Mouse (Mus musculus) forebrain, postnatal 0 days (tissue): ENCODE measurements around the gene Atp8a2. TPM values are rescaled to one million over a fixed set of nuclear protein-coding genes. Genes with fewer than 3 reads are reported as not detected.
A peak's percentile ranks its signal among the peaks of the same experiment; 100 is the strongest.

Source experiments
- ATAC-seq: fragments of 200-750 bp; cut with Nextera tagmentation; 2 replicates; pipeline ENCODE4 v1.8.0; 2017; ENCODE audit warnings: mild to moderate bottlenecking, moderate library complexity
- DNase-seq: peaks from one replicate; pipeline ENCODE4 v3.0.0-alpha.2; 2015
- H3K27ac ChIP-seq: fragments of 300-500 bp; sonication (generic); 2 replicates; pipeline ENCODE4 v1.5.1; 2014; ENCODE audit warnings: low read depth, mild to moderate bottlenecking, antibody characterized with exemption, low read length, moderate library complexity, mixed read lengths
- H3K27me3 ChIP-seq: fragments of 300-500 bp; sonication (generic); 2 replicates; pipeline ENCODE4 v1.6.1; 2014; ENCODE audit warnings: mild to moderate bottlenecking, low read length, mixed read lengths; ENCODE audit not compliant: insufficient read depth
- H3K36me3 ChIP-seq: fragments of 300-500 bp; sonication (generic); 2 replicates; pipeline ENCODE4 v1.6.1; 2014; ENCODE audit warnings: mild to moderate bottlenecking, moderate library complexity; ENCODE audit not compliant: insufficient read depth
- H3K4me1 ChIP-seq: fragments of 300-500 bp; sonication (generic); 2 replicates; pipeline ENCODE4 v1.6.1; 2014; ENCODE audit warnings: antibody characterized with exemption; ENCODE audit not compliant: insufficient read depth
- H3K4me2 ChIP-seq: fragments of 300-500 bp; sonication (generic); 2 replicates; pipeline ENCODE4 v1.6.1; 2014; ENCODE audit warnings: low read depth, mild to moderate bottlenecking, moderate library complexity
- H3K4me3 ChIP-seq: fragments of 300-500 bp; sonication (generic); 2 replicates; pipeline ENCODE4 v1.5.1; 2014; ENCODE audit warnings: low read depth, low read length, mixed read lengths
- H3K9ac ChIP-seq: fragments of 300-500 bp; sonication (generic); 2 replicates; pipeline ENCODE4 v1.6.1; 2014; ENCODE audit warnings: mild to moderate bottlenecking
- H3K9me3 ChIP-seq: fragments of 300-500 bp; sonication (generic); 2 replicates; pipeline ENCODE4 v1.6.1; 2016; ENCODE audit warnings: low read length
- CTCF ChIP-seq: sonication (generic); IDR thresholded peaks from 2 replicates; pipeline ENCODE4 v1.5.1; 2016; ENCODE audit warnings: antibody characterized with exemption, control low read depth, low read depth
- WGBS: fragments of 180-500 bp; shearing (Covaris S2); extraction: QIAGEN DNeasy Blood & Tissue Kit; methylation state at CpG from one replicate; pipeline ENCODE4 v1.1.7; 2014; 5-methylcytosine and 5-hydroxymethylcytosine counted together
- polyA plus RNA-seq: library from polyadenylated mRNA; unstranded; fragments of >200 nt; fragmentation: Nextera tagmentation; extraction: Ambion mirVana; gene quantifications from 2 replicates; pipeline ENCODE4 v1.2.1, GENCODE M21; 2015
- total RNA-seq: library from RNA; depleted of rRNA; stranded (reverse); fragments of >200 nt; gene quantifications from 2 replicates; pipeline ENCODE4 v1.2.3, GENCODE M21; 2014

Gene Atp8a2
- total and polyA plus RNA-seq, 2 experiments from 2014 or later = 33.6 to 38.0 TPM

DNA sequence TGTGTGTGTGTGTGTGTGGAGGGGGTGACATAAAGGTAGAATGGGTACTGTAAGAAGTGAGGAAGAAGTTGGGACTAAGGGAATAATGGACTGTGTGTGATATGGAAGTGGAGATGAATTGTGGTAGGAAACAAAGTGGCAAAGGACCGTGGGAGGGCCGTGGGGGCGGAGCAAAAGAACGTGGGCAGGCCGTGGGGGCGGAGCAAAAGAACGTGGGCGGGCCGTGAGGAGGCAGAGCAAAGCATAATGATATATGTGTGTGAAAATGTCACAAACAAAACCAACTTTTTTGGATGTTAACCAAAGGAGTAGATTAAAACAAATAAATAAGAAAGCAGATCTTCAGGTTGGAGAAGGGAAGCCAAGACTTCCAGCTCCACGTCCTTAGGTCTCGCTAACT lies 44.6 kb downstream of the Atp8a2 start:
- no peaks in the 10 kb centered on the region for H3K27me3 ChIP-seq
- no peak overlapping the region for H3K4me2 ChIP-seq
- H3K4me1 ChIP-seq = no peaks in the 10 kb centered on the region
- H3K27ac ChIP-seq = no peak overlapping the region
- H3K4me3 ChIP-seq = no peak overlapping the region
- no peak overlapping the region for H3K9ac ChIP-seq
- TF ChIP-seq CTCF = no peak
- ATAC-seq (no peak), DNase-seq (no peak)
- H3K36me3 ChIP-seq = no peaks in the 10 kb centered on the region
- H3K9me3 ChIP-seq = no peaks in the 10 kb centered on the region
- 89% methylated on average over 11 of the region's 11 CpGs for WGBS

DNA sequence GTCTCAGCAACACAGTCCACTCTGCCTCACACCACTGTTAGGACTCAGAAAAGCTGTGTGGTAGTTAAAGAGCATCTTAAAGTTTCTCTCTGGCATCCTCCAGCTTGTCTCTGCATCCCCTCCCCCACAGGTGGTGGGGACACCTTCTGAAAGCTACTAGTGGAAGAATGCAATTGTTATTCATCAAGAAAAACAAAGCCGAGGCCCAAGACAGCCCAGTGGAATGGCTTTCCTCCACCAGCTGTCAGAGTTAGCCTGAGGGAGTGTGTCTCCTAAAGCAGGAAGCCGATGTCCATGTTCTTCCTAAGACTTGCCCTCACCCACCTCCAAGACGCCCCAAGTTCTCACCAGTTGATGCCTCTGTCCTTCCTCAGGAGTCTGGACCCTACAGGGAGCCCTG lies 48.1 kb downstream of the Atp8a2 start:
- TF ChIP-seq CTCF = no peak
- Histone ChIP-seq H3K9ac (no peak overlapping the region), H3K27me3 (no peaks in the 10 kb centered on the region), H3K36me3 (no peaks in the 10 kb centered on the region), H3K27ac (no peak overlapping the region), H3K4me3 (no peak overlapping the region), H3K4me1 (no peaks in the 10 kb centered on the region), H3K4me2 (no peak overlapping the region), H3K9me3 (no peaks in the 10 kb centered on the region)
- WGBS = 54% methylated on average over 3 of the region's 3 CpGs
- no peak for DNase-seq
- no peak for ATAC-seq

- ATAC-seq = peak; percentile 64
- no peaks in the 10 kb centered on the region for H3K36me3 ChIP-seq
- H3K27ac ChIP-seq = no peak overlapping the region
- WGBS = 65% methylated on average over 10 of the region's 10 CpGs
- no peaks in the 10 kb centered on the region for H3K9me3 ChIP-seq
- no peaks in the 10 kb centered on the region for H3K27me3 ChIP-seq
- H3K4me2 ChIP-seq = no peak overlapping the region
- H3K4me1 ChIP-seq = no peaks in the 10 kb centered on the region
- no peak overlapping the region for H3K4me3 ChIP-seq
- DNase-seq = no peak
- no peak for TF ChIP-seq CTCF
- H3K9ac ChIP-seq = no peak overlapping the region
These were observed 53.7 kb downstream of the Atp8a2 start for GRCm38 (mm10) chr14:60143234-60143633.

DNA sequence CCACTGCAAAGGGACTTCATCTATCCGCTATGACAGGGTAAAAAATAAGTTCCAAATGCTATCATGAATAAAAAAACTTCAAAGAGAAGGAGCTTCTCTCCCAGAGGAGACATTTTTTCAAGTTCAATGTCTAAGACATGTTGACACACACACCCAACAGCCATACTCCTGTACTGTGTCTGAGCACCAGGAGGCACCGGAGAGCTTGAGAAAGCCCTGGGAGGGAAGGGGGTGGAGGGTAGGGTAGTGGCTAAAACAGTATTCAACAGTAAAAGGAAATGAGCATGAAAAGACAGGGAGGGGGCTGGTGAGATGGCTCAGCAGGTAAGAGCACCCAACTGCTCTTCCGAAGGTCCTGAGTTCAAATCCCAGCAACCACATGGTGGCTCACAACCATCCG lies 58.6 kb downstream of the Atp8a2 start:
- no peak overlapping the region for H3K27ac ChIP-seq
- DNase-seq = no peak
- H3K36me3 ChIP-seq = no peaks in the 10 kb centered on the region
- no peak for TF ChIP-seq CTCF
- 97% methylated on average over 3 of the region's 4 CpGs for WGBS
- no peak for ATAC-seq
- H3K9me3 ChIP-seq = no peaks in the 10 kb centered on the region
- H3K9ac ChIP-seq = no peak overlapping the region
- no peaks in the 10 kb centered on the region for H3K27me3 ChIP-seq
- H3K4me3 ChIP-seq = no peak overlapping the region
- no peak overlapping the region for H3K4me2 ChIP-seq
- H3K4me1 ChIP-seq = no peaks in the 10 kb centered on the region

GRCm38 (mm10) chr14:60137812-60138211 lies 59.2 kb downstream of the Atp8a2 start:
- no peaks in the 10 kb centered on the region for H3K36me3 ChIP-seq
- no peak overlapping the region for H3K27ac ChIP-seq
- TF ChIP-seq CTCF = no peak
- no peaks in the 10 kb centered on the region for H3K9me3 ChIP-seq
- WGBS = 81% methylated on average over 6 of the region's 6 CpGs
- no peaks in the 10 kb centered on the region for H3K27me3 ChIP-seq
- H3K4me1 ChIP-seq = no peaks in the 10 kb centered on the region
- H3K9ac ChIP-seq = no peak overlapping the region
- no peak for DNase-seq
- no peak overlapping the region for H3K4me2 ChIP-seq
- no peak overlapping the region for H3K4me3 ChIP-seq
- no peak for ATAC-seq

- Histone ChIP-seq H3K4me2 (no peak overlapping the region), H3K27ac (no peak overlapping the region), H3K9me3 (no peaks in the 10 kb centered on the region), H3K9ac (no peak overlapping the region), H3K27me3 (no peaks in the 10 kb centered on the region), H3K4me1 (no peaks in the 10 kb centered on the region), H3K36me3 (no peaks in the 10 kb centered on the region), H3K4me3 (no peak overlapping the region)
- WGBS = 86% methylated on average over 4 of the region's 4 CpGs
- ATAC-seq (no peak), DNase-seq (no peak)
- no peak for TF ChIP-seq CTCF
These were observed 61.2 kb downstream of the Atp8a2 start for GRCm38 (mm10) chr14:60135801-60136200.

GRCm38 (mm10) chr14:60134720-60135119 lies 62.3 kb downstream of the Atp8a2 start:
- H3K27me3 ChIP-seq = no peaks in the 10 kb centered on the region
- H3K36me3 ChIP-seq = no peaks in the 10 kb centered on the region
- 0 out of 2 replicates have a peak, but pooled peaks cover 3% of the 10 kb centered on the region for H3K4me1 ChIP-seq
- no peak for TF ChIP-seq CTCF
- H3K9me3 ChIP-seq = no peaks in the 10 kb centered on the region
- H3K27ac ChIP-seq = no peak overlapping the region
- 72% methylated on average over 9 of the region's 9 CpGs for WGBS
- ATAC-seq (no peak), DNase-seq (no peak)
- no peak overlapping the region for H3K4me3 ChIP-seq
- H3K9ac ChIP-seq = no peak overlapping the region
- no peak overlapping the region for H3K4me2 ChIP-seq
